Mouse (Mus musculus): Measurements from ENCODE around the gene Gm5901. TPM values are rescaled to one million over a fixed set of nuclear protein-coding genes. Genes with fewer than 3 reads are reported as not detected.

Gm5901 gene
- polyA plus RNA-seq, 2 experiments from 2014 or later, result not detected

DNA sequence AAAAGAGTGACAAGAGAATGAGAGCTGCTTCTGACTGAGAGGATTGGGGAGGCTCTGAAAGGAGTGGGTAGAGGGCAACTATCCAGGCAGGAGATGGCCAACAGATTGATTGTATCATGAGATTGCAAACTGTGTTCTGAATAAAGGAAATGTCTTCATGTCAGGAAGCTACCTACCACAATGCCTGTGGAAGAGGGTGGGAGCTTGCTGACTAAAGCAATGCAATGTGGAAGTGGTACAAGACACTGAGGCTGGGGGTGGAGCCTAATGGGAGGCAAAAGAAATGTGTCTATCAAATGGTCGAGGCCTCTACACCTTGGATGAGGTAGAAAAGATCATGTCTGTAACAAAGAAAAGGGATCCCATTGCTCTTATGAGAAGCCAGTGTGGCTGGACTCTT lies 31.5 kb downstream of the Gm5901 start:
- no peak for ATAC-seq

DNA sequence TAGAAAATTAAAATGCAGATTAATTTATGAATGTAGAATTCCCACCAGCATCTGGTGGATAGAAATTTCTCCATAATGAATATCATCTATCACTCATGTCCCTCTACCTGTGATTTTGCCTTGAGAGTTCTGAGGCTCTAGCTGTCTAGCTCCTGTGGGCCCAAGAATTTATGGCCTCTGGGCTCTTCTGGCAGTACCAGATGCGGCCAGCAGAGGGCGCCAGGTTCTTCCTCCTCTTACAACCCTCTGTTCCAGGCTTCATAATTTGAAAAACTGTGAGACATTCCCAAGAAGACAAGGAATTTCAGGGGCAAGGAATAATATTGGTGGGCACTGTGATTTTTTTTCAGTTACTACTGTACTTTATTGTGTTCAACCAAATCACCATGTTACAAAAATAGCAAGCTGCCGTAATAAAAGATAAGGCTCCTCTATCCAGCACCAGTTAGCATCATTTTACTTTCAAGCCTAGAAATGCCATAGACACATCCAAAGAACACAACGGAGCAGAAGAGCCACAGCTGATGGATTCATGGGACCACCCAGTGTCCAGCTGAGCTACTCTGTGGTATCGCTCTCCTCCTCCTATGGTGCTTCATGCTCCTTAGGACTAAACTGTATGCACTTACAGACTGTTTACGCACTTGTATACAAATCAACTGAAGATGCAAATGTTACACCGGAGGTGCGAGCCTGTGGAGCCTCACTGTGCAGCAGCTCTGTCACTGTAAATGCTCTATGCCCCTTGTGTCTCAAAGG lies 37.2 kb downstream of the Gm5901 start:
- peak; percentile 77 for ATAC-seq

DNA sequence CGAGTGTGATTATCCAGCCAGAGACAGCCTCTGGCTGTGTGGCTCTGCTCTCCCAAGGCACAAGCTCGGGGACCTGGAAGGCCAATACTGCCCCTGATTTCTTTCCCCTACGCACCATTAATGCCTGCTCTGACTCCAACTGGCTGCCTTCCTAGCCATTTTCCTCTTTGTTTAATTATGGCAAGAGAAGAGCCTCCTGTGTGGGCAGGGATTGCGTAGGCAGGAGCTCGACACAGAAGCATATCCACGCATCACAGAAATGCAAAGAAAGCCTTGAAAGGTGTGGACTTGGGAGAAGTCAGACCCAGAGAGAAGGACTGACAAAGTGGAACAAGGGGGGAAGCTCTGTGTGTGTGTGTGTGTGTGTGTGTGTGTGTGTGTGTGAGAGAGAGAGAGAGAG lies 39.5 kb downstream of the Gm5901 start:
- ATAC-seq, result no peak

DNA sequence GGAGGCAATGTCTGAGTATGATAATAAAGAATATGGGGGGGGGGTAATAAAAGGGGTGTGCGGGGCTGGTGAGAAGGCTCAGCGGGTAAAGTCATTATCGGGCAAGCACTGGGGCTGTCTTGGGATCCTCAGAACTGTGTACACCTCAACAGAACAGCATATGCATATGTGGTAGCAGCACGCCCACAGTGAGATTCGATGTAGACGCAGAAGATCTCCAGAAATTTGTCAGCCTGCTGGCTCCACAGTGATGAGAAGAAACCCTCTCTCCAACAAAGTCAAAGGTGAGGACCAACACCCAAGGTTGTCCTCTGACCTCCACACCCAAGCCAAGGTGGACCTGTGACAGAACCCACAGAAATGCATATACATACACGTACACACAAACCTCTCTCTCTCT lies 41.7 kb downstream of the Gm5901 start:
- no peak for ATAC-seq

DNA sequence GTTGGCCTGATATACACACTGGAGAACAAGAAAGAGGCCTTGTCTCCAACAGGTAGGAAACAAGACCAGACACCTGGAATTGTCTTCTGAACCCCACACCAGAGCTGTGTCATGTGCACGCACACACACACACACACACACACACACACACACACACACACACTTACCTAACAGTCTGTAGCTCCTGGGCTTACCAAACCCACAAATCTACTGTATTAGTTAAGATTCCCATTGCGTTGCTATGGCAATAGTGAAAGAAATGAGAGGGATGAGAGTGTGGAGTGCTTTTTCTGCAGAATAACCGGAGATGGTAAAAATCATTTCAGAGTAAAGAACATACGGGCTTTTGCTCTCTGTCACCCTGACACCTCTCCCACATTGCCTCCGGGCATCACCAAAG lies 43.3 kb downstream of the Gm5901 start:
- ATAC-seq, result no peak

DNA sequence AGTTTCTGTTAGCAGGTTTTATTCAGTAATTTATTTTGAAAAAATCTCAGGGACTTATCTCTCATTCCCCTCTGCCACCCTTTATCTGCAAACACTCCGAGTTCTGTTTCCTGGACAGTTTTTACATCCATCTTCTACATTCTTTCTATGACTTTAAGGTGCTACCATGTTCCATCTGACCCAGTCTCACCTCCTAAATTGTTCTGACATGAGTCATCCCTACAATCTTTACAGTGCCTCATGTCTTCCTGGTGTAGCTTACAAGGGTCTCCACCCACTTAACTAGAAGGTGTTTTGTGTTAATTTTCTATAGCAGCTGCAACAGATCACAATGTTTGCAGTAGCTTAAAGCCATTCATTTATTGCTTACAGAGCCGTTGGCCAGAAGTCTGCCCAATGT lies 46.1 kb downstream of the Gm5901 start:
- ATAC-seq, result no peak

DNA sequence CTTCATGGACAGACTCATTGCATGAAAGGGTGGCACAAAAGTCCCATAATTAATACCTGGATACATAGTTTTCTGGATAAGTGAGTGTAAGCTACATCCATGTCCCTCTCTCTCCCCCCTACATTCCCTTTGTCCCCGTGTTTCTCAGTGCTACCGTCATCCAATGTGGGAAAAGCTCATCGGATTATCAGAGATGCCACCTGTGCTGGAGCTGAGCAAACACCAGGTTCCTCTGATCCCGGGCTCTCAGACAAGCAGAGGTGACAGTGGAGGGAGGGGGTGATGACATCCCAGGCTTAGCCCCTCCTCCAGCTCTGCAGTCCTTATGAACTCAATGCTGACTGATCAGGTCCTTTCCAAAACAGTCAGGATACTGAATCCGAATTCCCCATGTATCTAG lies 49.5 kb downstream of the Gm5901 start:
- ATAC-seq, result no peak

DNA sequence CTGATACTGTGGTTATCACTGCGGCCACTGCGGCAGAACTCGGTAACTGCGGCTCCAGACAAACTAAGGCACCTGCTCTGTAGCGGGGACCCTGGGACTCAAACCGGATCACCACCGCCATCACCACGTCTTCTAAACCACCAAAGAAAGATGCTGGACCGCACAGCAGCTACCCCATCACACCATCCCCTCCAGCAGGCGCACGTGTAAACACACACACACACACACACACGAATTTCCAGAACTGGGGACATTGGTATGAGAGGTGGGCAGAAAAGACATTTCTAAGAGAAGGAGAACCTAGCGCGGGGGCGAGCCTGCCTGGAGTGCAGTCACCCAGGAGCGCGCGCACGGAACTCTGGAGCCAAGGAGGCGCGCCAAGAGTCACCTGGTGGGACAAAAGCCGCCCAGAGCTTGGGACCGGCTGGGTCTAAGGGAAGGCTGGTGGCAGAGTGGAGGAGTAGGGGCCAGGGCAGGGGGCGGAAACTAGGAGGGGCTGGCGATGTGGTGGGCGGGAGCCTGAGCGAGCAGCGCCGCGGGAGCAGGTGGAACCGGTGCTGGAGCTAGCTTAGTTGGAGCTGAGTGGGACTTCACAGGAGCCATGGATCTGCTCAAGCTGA lies 50.7 kb downstream of the Gm5901 start, which contains the start of gene Cckbr:
TSS of gene Cckbr (plus strand) at position 308 of the 620 bp plus-strand sequence.
- ATAC-seq, result no peak

DNA sequence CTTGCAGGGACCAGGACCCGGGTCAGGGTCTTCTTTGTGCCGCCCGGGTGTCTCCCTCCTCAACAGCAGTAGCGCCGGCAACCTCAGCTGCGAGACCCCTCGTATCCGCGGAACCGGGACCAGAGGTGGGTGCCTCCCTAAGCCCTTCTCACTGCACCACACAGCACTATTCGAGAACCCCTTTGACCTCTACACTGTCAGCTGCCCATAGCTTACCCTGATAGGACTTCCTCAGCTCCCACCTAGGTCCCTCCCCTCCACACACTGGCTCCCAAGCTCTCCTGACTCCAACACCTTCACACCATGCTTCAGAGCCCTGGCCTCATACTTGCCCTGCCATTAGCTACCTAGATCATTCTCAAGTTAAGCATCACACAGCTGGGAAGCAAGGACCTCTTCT lies 51.2 kb downstream of the Gm5901 start:
- ATAC-seq, result no peak

Other genes with a start within 250 kb of the Gm5901 start
- not detected for gene Olfr683, start 228.0 kb upstream of the Gm5901 start, polyA plus RNA-seq (2017; shearing (Covaris generic))
- not detected for gene Olfr684, start 211.4 kb upstream of the Gm5901 start, polyA plus RNA-seq (2017; shearing (Covaris generic))
- not detected for gene Olfr685, start 189.0 kb upstream of the Gm5901 start, polyA plus RNA-seq (2017; shearing (Covaris generic))
- gene Olfr686, start 167.6 kb upstream of the Gm5901 start, polyA plus RNA-seq (2017; shearing (Covaris generic)), result not detected
- not detected for gene Olfr688, start 86.9 kb upstream of the Gm5901 start, polyA plus RNA-seq (2017; shearing (Covaris generic))
- not detected for gene Olfr689, start 63.9 kb upstream of the Gm5901 start, polyA plus RNA-seq (2017; shearing (Covaris generic))
- not detected for gene Olfr690, start 40.9 kb upstream of the Gm5901 start, polyA plus RNA-seq (2017; shearing (Covaris generic))
- gene Olfr691, start 32.8 kb upstream of the Gm5901 start, polyA plus RNA-seq (2017; shearing (Covaris generic)), result under 1 TPM in 1 of 2 experiments, not detected in 1; 0.28 TPM
- not detected for gene Olfr692, start 6.8 kb upstream of the Gm5901 start, polyA plus RNA-seq (2017; shearing (Covaris generic))
- gene Fam160a2, start 25.0 kb downstream of the Gm5901 start, polyA plus RNA-seq (2017; shearing (Covaris generic)), result 10 to 100 TPM; 14.6 to 15.8 TPM
- not detected for gene Cnga4, start 29.5 kb downstream of the Gm5901 start, polyA plus RNA-seq (2017; shearing (Covaris generic))
- gene Cckbr, start 50.7 kb downstream of the Gm5901 start, polyA plus RNA-seq (2017; shearing (Covaris generic)), result not detected
- gene Cavin3, start 107.3 kb downstream of the Gm5901 start, polyA plus RNA-seq (2017; shearing (Covaris generic)), result not detected
- 10 to 100 TPM; 20.4 to 25.0 TPM for gene Smpd1, start 179.3 kb downstream of the Gm5901 start, polyA plus RNA-seq (2017; shearing (Covaris generic))
- 1 to 10 TPM; 3.5 to 4.2 TPM for gene Apbb1, start 206.6 kb downstream of the Gm5901 start, polyA plus RNA-seq (2017; shearing (Covaris generic))
- not detected for gene Hpx, start 225.1 kb downstream of the Gm5901 start, polyA plus RNA-seq (2017; shearing (Covaris generic))

Measured in activated CD4-positive, CD25-positive, alpha-beta regulatory T cell, adult 4 months (primary cell).